Mouse (Mus musculus): ENCODE measurements around the gene Atp2b1.

Gene Atp2b1

DNA sequence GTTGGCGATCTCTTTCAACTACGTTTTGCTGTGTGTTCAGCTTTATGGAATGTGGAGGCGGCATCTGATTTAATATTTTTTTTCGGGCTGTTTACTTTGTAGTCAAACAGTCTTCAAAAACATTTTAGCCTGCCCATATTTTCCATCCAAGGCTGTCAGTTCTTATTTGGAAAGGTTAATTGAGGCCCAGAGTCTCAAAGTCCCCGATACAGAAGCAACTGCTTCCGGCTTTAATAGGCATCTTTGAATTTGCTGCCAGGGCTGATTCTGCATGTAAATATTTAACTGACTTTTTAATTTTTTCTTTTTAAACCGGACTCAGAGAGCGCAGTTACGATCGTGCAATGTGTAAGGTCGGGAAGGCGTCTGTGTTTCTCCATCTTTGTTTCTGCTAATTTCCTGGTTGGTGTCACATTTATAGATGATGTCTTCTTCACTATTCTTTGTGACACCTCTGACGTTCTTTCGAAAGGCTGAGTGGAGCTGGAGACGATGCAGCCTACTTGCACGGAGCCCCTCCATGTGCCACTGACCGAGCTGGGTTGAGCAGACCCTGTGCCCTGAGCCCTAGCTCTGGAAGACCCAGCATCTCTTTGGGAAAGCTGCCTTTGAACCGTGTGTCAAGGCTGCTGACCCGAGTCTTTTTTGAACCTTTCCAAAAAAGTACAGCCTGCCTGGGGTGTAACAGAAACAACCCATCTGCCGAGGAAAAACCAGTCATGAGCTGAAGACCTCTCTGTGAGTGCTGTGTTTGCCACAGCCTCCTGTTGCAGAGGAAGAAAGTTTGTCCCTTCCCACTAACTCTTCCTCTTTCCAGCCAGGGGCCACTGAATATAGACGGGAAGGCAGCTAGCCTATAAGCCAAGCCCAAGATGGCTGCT is 123.2 kb downstream of the Atp2b1 start:
- no peak for DNase-seq

GRCm38 (mm10) chr10:99038866-99039265 is 124.7 kb downstream of the Atp2b1 start:
- no peak for DNase-seq

DNA sequence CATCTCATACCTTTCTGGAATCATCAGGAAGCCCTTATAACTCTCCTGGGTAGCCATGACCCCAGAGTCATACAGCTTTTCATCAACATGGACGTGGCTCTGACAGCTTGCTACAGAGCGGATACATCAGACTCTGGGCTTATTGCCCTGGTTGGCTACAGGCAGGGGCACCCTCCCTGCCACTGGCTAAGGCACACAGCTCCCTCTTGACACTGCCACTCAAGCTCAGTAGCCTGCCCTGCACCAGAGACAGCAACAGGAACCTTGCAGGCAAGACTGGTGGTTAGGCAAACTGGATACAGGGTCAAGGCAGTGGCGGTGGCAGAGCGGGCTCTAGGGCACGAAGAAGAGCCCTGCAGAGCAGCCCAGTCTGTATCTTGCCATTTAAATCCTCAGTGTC is 126.0 kb downstream of the Atp2b1 start:
- DNase-seq = no peak

- DNase-seq = no peak
Measured at GRCm38 (mm10) chr10:99046756-99047550, 132.7 kb downstream of the Atp2b1 start.

DNA sequence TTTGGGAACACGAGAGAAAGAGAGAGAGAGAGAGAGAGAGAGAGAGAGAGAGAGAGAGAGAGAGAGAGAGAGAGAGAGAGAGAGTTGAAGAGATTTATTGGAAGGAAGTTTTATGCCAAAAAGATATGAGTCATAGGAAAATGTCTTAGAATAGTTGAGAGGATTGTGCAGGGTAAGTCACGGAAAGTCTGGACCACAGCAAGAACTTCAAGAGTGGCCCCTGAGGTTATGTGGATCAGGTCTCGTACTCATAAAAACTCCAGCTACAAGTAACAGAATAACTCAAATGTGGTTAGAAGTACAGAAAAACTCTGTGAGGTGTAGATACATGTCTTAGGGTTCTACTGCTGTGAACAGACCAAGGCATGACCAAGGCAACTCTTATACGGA is 133.3 kb downstream of the Atp2b1 start:
- DNase-seq = no peak

GRCm38 (mm10) chr10:99050093-99050492 is 135.9 kb downstream of the Atp2b1 start:
- DNase-seq = no peak

DNA sequence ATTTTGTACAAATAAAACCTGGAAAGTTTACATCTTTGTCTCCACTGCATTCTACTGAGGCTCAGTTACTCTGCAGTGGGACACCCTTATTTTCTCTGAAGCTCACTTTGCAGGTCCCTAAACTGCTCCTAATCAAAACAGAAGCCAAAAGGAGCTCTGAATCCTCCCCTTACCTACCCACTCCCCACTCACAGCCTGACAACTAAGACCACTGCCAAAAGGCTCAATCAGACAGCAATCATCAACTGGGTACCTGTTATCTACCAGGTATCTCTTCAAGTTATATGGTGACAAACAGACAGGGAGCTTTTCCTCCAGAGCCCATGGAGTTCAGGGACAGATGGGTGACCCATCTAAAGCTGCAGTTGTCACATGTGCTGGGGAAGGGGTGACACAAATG is 138.9 kb downstream of the Atp2b1 start:
- DNase-seq = no peak

DNA sequence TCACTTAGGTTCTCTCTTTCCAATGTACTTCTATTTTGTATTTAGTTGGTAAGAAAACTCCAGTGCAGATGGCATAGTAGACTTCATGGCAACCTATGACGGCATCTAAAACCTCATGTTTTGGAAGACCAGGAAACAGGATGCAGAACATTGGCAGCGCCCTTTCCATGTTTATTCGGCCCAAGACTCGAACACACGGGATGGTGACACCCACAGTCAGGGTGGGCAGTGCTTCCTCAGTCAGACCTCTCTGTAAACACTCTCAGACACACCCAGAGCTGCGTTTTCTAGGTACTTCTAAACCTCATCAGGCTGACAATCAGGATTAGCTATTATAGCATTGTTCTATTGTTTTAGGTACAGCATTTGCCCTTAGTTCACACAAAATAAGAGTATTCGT is 146.4 kb downstream of the Atp2b1 start:
- no peak for DNase-seq

- DNase-seq = no peak
Measured at GRCm38 (mm10) chr10:99061418-99061817, 147.2 kb downstream of the Atp2b1 start.

- no peak for DNase-seq
Measured at GRCm38 (mm10) chr10:99062546-99062945, 148.3 kb downstream of the Atp2b1 start.
